Mouse (Mus musculus) heart, adult 18-20 months (tissue): ENCODE data around the gene Maml2. TPM values are rescaled to one million over a fixed set of nuclear protein-coding genes. Genes with fewer than 3 reads are reported as not detected.

Experiments used
- DNase-seq, 2 experiments: peaks; one replicate each; pipeline ENCODE4 v3.0.0; 2021 to 2022; ENCODE audit warnings: mixed read lengths in 1 of 2
- total RNA-seq, 2 experiments: library from RNA; stranded (reverse); gene quantifications; 2 replicates each; pipeline ENCODE4 v1.2.3; 2021

Gene Maml2
- total RNA-seq, 2 experiments from 2014 or later, result 5.3 to 6.0 TPM

DNA sequence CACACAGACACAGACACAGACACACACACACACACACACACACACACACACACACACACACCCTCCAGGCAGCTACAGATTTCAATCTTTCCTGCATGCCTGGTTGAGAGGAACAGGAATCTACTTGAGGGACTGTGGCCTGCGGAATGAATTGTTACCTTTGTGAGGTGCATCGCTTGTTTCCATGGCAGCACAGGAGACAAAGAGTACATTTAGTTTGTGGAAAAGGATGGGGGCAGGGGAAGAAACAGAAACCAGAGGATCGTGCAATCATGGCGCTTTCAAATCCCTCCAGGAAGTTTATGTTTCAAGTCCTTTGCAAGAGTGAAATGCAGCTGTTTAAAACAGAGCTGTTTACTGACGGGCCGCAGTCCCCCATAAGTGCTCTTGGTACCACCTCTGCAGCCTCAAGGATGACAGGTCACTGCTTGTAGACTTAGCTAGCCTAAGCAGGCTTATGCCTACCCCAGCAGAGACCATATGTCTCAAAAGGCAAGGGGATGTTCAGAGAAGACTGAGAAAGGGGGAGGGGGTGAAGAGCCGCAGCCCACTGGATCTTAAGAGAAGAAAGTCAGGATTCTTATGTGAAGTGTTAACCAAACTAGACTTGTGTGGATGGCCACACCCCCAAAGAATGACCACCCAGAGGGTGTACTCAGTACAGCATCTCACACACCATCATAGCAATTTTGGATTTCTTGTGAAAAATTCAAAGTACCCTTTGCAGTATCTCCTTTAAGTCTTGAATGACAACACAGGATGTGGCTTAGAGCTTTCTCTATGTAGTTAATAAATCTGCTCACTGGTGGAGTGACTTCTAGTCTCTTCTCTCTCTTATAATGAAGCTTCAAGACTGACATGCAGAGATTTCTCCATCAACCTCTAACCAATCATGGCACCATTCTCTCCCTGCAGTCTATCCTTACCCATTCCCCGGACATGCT lies 315.8 kb downstream of the Maml2 start:
- no peak for DNase-seq

DNA sequence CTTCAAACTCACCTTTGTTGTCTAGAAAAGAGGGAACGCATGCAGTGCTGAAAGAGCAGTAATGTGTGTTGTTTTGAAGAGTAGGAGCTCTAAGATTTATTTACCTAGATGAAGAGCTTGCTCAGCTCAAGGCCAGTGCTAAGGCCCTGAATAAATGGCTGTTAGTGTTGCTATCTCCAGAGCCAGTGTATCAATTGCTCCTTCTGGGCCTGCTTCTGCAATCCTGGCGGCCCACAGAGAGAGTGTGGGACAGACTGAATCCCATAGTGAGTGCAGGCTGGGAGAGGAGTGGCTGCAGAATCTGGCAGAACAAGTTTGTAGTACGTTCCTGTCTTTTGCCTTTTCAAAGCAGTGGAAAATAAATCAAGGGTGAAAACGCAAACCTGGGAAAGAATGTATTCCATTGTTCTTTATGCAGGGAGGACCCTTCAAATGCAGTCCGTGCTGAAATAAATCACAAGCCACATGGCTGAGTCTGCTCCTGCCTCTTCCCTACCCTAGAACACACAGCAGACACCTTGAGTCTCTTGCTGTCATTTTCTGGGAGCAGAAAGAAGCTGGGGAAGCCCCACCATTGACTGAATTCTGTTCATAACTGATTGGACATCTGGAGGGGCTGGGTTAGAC lies 318.7 kb downstream of the Maml2 start:
- no peak for DNase-seq

DNA sequence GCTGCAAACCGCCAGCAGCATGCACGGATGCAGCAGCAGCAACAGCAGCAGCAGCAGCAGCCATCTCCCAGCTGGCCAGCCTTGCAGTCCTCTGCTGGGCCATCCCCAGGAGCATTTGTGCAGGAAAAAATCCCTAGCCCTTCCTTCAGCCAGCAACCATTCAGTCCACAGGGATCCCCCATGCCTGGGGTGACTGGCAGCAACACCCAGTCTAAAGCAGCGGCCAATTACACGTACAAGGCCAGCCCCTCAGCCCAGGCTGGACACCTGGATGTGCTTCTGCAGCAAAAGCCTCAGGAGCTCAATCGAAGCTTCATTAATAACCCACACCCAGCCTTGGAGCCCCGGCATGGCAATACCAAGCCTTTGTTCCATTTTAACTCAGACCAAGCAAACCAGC lies 323.0 kb downstream of the Maml2 start:
- no peak for DNase-seq

DNA sequence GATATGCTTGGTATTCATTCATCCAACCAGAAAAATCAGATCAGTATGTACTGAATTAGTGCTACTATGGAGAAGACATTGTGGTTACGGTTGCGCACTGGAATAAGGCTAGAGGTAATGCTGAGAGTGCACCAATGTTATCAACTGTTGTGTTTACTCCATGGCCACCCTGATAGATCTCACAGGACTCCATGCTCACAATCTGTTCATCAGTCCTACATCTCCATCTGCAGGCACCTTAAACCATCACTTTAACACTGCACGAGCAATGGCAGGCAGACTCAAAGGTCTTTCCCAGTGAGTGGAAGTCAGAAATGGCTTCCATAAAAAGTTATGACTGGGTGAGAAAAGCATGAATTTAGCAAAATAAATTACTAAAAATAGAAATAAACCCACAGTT lies 324.2 kb downstream of the Maml2 start:
- no peak for DNase-seq

DNA sequence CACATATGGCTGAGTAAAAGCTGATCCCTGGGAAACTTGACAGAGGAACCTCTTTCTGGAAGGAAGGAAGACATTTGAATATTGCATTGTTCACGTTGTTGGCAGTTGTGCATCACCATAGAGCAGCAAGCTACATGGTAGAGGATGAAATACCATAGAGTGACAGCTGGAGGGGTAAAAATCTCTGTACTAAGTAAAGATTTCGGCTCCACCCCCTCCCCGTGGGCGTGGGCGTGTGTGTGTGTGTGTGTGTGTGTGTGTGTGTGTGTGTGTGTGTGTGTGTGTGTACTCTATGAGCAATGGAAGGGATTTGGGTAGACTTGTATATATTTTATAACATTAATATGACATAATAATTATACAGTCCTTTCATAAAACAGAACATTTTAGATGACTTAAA lies 324.7 kb downstream of the Maml2 start:
- DNase-seq, result no peak

DNA sequence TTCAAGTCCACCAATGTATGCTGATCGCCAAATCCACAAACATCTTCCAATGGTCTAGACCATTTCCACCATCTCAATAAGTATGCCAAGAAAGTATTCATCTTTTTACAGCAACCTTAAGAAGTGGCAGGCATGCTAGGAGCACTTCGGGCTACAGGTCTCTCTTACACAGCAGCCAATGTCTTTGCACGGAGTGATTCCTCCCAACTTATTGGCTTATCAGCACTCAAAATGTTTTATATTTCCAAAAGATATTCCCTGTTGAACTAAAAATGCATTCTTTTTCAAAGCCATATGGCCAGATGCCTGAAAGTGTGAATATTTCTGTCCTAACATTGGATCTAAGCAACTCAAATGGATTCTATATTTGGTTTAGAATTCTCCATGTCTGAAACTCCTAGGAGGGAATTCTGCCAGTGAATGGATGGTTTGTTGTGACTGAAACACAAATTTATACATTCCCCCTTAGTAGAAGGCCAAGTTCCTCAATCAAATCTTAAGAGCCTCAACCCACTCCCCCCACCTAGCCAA lies 326.2 kb downstream of the Maml2 start:
- DNase-seq, result no peak

DNA sequence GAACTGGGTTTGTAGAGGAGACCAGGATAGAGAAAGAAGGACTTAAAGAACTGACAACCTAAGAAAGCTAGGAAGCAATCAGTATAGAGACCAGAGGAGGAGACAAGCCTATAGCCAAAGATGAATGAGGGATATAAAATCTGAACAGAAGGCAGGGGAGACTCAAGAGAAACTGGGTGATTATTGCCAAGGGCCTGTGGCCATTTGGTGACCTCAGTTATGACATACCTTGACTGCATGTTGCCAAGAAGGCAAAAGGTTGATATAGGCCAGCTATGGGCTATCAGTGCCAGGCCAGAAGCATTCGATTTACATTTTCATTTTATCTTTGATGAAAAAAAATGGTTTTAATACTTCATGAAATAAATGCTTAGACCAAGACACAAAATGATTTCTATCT lies 327.0 kb downstream of the Maml2 start:
- DNase-seq, result no peak

DNA sequence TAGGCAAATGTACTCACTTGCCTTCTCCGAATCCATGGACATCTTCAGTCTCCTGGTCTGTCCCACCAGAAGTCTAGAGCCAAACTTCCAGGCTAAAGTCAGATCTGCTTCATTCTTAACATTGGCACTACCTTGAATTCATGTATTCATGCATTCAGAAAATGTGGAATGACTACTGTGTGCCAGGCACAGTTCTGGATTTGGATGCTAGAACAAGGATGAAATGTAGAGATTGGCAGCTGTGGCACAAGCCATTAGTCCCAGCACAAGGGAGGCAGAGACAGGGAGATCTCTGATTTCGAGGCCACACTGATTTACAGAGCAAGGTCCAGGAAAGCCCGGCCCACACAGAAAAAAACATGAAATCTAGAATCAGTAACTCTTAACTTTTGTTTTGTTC lies 327.5 kb downstream of the Maml2 start:
- no peak for DNase-seq

DNA sequence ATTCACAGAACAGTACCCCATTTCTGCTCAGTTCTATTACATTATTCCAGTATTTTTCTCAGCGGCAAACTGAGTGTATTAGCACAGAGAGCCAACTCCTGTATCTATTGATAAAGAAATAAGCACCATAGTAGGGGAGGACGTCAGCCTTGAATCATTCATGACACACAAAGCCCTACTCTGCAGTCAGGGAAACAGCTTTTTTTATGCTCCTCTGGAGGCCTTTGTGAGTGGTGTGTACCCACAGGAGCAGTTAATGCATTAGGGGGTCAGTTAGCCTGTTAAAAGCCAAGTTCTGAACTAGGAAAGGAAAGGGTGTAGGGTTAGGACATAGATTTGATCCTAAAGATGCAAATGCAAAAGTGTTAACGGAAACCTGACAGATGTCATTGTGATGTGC lies 328.7 kb downstream of the Maml2 start:
- no peak for DNase-seq

DNA sequence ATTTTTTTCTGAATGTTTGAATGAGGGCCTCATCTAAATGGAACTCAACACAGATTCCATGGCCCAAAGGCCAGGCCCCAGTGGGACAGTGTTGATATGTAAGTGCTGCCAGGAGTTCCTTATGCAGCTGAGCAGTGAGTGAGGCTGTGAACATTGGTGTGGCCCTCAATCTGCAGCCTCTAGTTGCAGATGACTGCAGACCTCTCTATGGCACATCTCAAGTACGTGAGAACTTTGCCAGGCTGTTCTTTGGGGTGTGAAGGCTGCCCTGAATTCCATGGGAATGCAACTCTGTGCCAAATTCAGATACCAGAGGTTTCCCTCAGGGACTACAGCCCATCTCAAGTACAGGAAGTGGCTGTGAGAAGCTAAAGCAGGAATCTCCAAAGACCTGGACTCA lies 335.6 kb downstream of the Maml2 start:
- peak; percentile 61 to 73 for DNase-seq

DNA sequence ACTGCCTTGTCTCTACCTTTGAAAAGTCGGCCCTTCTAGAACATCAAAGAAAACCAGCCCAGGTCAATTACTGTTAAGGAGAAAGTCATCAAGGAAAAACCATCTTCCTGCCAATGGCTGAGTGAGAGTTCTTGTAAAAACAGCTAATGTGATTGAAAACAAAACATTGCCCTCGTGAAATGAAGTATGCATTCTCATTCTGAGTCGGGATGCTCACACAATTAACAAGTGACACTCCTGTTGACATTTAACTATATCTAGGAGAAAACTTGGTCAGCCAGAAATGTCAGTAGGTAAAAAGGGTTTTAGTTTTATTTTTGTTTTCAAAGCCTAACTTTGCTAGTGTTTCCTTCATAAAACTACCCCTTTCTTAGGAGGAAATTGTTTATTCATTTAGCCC lies 341.9 kb downstream of the Maml2 start:
- no peak for DNase-seq

DNA sequence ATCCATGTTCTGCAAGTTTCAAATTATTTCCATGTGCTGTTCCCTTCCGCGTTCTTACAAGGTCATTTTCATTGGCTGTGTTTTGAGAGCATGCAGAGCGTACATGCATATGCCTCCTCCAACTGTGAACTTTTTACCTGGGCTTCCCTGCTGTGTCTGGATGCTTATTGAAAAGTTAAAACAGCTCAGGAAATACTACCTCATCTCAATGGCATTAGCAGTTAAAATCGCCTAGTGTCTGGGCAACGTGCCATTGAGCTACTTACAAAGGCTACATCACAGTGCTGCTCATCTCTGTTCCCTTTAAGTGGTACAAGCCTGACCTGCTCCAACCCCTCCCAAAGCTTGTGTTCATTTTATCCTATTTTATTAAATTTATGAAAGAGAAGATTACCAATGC lies 347.4 kb downstream of the Maml2 start:
- DNase-seq, result peak; percentile 44 to 58

DNA sequence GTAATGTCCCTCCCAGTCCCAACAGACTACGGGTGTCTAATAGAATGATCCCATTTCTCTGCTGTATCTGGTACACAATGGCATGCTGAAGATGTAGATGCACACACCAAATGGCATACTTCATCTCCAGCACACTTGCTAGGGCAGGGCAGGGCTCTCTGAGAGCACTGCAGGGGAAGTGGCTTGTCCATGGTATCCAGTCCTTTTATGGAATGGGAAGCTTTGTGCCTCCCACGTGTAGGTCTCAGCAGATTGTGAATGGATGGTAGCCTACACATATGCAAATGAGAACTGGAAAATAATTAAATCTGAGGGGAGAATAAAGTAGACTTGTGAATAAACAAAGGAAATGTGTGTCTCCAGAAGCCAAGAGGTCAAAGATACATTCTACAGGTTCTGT lies 353.3 kb downstream of the Maml2 start:
- no peak for DNase-seq

DNA sequence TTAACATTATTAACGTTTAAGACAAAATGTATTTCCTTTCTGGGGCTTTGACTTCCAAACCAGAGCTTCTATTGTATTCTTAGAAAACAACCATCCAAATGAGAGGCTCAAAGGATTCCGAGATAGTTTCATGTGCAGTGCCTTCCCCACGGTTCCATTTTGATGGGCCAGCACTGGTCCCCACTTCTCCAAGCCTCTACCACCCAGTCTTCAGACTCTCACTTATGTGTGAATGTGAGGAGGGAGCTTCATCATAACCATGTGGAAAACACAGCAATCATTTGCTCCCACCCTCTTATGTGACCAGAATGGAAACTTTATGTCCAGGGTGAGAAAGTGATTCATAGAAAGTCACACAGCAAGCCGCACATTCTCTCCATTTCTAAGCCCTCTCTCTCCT lies 354.1 kb downstream of the Maml2 start:
- no peak for DNase-seq

DNA sequence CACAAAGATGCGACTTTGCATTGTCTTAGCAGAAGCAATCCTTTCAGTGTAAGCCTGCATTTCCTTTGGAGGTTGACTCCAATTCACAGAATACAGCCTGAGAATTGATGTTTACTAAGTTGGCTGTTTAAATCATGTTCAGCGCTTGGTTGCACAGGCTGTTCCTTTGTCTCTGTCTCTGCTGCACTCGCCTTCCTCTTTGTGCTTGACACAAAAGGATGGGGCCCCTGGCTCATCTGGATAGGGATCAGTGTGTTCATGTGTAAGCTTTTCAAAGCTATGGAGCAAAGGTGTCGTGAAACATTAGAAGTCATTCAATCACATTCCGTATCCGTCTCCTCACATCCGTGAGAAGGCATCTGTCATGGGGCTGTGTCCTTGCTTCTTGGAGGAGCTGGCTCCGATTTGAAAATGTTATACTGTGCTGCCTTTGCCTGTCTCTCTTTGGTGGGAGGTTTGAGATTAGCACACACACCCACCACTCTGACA lies 354.7 kb downstream of the Maml2 start:
- no peak for DNase-seq

DNA sequence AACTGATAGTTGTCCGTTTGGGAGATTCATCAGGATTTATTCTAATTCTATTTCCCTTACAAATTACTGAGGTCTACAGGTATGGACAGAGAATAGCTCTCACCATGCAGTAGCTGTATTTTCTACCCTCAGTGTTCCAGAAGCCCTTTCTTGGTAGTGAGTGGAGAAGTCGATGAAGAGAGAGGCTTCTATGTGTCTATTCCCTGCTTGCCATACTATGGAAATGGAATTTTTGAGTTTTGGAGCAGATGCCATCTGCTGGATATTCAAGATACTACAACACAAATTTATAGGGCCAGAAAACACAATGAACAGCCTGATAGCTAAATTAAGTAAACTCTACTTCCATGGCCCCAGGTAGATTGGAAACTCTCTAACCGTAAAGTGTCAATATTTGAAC lies 355.2 kb downstream of the Maml2 start:
- DNase-seq, result peak; percentile 38 to 54

DNA sequence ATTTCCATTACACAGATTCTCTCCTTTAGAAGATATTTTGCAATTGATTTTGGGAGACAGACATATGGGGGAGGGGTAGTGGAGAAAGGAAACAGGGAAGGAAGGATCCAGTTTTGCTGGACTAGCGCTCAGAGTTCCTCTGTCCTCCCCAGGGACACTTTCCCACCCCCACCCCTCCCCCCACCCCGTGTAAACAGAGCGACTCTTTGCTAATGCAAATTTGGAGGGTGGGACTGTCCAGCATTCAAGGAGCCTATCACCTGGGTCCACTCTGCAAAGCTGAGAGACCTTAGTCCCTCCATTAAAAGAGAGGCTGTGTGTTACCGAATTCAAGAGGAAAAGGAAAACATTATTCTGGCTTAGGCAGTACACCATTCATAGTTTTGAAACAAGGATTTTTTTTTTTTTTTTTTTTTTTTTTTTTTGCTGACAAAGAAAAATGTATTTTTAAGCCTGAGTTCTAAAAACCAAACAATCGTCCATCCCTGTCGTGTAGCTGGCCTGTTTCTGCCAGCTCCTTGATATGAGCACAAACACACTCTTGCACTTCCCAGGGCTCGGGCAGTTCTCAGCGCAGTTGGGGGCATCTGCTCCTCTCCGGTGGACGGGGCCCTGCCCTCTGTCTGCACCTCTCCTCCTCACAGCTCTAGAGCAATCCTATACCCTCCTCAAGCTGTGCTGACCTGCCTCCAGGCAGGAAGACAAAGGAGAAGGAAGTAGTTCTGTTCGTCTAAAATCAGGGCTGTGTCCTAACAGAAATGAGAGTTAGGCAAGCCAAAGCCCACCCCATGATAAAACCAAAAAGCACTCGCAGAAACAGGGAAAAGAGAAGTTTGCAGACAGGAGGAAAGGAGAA lies 364.2 kb downstream of the Maml2 start:
- peak; percentile 14 to 30 for DNase-seq

DNA sequence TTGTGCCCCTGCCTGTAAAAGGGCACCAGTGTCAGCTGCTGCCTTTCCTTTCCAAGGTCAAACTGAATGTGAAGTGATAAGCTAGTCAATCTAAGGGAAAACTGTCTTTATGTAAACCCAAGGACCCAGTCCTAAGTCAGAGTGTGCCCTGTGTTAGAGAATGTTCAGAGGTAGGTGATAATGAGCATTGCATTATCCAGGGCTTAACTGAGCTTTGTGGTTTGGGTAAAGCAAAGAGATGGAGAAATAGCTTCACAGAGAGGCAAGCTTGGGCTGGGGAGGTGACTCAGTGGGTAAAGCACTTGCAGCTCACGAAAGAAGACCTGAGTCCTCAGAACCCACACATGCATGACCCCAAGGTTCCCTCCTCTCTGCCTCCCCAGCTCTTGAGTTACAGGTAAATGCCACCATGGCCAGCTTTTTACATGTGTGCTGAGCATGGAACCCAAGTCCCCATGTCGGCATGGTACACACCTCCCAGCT lies 367.8 kb downstream of the Maml2 start:
- no peak for DNase-seq

DNA sequence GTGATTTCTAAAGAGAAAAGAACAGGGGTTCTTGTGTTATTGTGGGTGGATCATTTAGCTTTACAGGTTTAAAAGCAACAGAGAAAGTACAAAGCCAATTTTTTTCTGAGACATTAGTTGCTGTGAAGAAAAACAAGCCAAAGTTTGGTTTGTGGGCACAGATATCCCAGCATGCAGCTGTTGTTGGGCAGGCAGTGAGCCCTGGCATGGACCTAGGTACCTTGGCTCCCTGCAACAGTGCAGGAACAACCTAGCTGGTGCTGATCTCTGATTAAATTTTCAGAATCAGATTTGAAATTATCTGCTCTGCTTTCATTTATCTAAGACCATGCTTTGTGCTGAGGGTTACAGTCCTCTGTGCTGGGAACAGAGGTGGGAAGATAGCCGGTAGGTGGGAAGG lies 370.2 kb downstream of the Maml2 start:
- DNase-seq, result no peak

DNA sequence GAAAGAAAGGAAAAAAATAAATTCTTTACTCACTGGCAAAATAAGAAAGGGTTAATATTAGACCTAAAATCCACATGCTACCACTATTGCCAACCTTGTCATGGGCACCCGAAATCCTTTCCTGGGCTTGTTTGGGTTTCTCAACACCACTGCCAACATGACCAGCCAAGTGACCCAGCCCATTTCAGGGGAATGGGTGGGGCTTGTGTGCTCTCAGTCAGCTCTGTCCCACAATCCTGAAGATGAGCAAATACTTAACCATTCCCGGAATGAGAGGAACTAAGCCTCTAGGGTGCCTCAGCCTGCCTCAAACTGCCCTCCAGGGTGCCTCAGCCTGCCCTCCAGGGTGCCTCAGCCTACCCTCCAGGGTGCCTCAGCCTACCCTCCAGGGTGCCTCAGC lies 371.0 kb downstream of the Maml2 start:
- DNase-seq, result peak in 1 of 2 experiments; percentile 44

DNA sequence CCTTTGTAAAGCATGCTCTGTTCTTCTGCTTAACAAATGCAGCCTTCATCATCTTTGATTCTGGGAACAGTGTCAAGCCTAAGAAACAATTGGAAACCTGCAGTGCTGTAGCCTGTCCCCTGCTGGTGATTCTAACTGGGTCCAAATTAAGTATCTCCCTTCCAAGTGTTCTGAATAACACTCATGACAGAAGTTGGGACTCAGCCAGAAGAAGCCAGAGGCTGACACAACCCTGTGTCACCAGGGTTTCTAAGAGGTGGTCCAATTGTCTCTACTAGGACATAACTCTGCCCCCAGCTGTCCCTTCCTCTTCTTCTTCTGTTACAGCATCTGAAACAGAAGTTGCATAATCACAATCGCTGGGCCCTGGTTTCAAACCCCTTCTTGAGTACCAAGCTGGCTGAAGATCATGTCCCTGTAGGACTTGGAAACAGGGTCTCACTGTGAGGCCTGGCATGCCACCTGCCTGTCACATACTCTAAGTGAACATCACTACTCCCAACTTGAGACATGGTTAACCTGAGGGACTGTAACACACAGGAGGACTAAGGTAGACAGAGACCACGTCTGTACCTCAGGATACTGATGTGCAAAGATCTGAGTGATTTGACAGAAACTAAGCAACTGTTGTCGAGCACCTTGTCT lies 373.5 kb downstream of the Maml2 start:
- peak in 1 of 2 experiments; percentile 29 for DNase-seq

DNA sequence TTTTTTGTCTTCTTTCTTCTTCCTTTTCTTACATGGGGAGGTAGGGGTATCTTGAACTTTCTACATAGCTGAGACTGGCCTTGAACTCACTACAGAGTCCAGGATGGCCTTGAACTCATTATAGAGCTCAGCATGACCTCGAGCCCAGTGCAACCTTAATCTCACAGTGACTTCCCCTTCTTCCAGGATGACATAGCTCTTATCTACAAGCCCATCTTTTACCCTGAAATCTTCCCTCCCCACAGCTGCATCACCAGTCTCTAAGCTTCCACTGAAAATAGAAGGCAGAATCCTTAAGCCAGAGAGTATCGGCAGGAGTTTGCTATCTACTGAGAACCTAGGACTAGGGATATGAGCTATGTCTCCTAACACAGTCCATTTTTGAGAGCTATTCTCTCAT lies 375.5 kb downstream of the Maml2 start:
- DNase-seq, result no peak
